Mouse (Mus musculus) kidney, postnatal 36 days (tissue): ENCODE measurements at regions not wholly inside any gene's neighbourhood (a gene's known extent, or its start where the extent isn't known, plus 50 kb on each side); places are given as distances from the start of the nearest gene placed in this dataset.

Experiments
- DNase-seq, 2 experiments: peaks; one replicate each; pipeline ENCODE4 v3.0.0; 2021 to 2022; ENCODE audit warnings: mixed read lengths in 2 of 2

- no peak for DNase-seq
Observed at GRCm38 (mm10) chr13:28557032-28557570, 299.8 kb downstream of the Gm11361 start.

- DNase-seq, result no peak
Observed at GRCm38 (mm10) chr13:28556385-28556938, 299.1 kb downstream of the Gm11361 start.

- DNase-seq, result no peak
Observed at GRCm38 (mm10) chr13:28554143-28554830, 297.0 kb downstream of the Gm11361 start.

GRCm38 (mm10) chr13:28552974-28553750, 295.8 kb downstream of the Gm11361 start:
- DNase-seq, result no peak

- peak in 1 of 2 experiments; percentile 11 for DNase-seq
Observed at GRCm38 (mm10) chr13:28551555-28551954, 294.2 kb downstream of the Gm11361 start.

- DNase-seq, result no peak
Observed at GRCm38 (mm10) chr13:28545797-28546196, 288.5 kb downstream of the Gm11361 start.

GRCm38 (mm10) chr13:28545337-28545736, 288.0 kb downstream of the Gm11361 start:
- DNase-seq, result peak; percentile 15 to 25

GRCm38 (mm10) chr13:28544819-28545180, 287.5 kb downstream of the Gm11361 start:
- no peak for DNase-seq

- DNase-seq, result peak; percentile 82 to 95
Observed at GRCm38 (mm10) chr13:28544003-28544818, 286.9 kb downstream of the Gm11361 start.

GRCm38 (mm10) chr13:28541607-28542006, 284.3 kb downstream of the Gm11361 start:
- no peak for DNase-seq

GRCm38 (mm10) chr13:28533080-28533479, 275.8 kb downstream of the Gm11361 start:
- no peak for DNase-seq

- peak; percentile 94 to 96 for DNase-seq
Observed at GRCm38 (mm10) chr13:28532278-28532677, 274.9 kb downstream of the Gm11361 start.

GRCm38 (mm10) chr13:28531534-28531999, 274.2 kb downstream of the Gm11361 start:
- DNase-seq, result peak; percentile 45 to 57

- DNase-seq, result no peak
Observed at GRCm38 (mm10) chr13:28530947-28531346, 273.6 kb downstream of the Gm11361 start.

GRCm38 (mm10) chr13:28528898-28529511, 271.7 kb downstream of the Gm11361 start:
- no peak for DNase-seq

- no peak for DNase-seq
Observed at GRCm38 (mm10) chr13:28526299-28526698, 269.0 kb downstream of the Gm11361 start.

- no peak for DNase-seq
Observed at GRCm38 (mm10) chr13:28524411-28524810, 267.1 kb downstream of the Gm11361 start.

GRCm38 (mm10) chr13:28520127-28520482, 262.8 kb downstream of the Gm11361 start:
- no peak for DNase-seq

- DNase-seq, result peak; percentile 69 to 80
Observed at GRCm38 (mm10) chr13:28519383-28520126, 262.2 kb downstream of the Gm11361 start.

- no peak for DNase-seq
Observed at GRCm38 (mm10) chr13:28517161-28517560, 259.8 kb downstream of the Gm11361 start.

- no peak for DNase-seq
Observed at GRCm38 (mm10) chr13:28516636-28517035, 259.3 kb downstream of the Gm11361 start.
